Mouse (Mus musculus) thymus, adult 2 months (tissue): ENCODE data around the gene Ncl.

Experiments used
- CTCF ChIP-seq: fragments of 200-500 bp; IDR thresholded peaks from 2 replicates; pipeline ENCODE4 v1.5.1; 2012; ENCODE audit warnings: mild to moderate bottlenecking, control low read depth, low read length, moderate library complexity, borderline replicate concordance; ENCODE audit not compliant: control insufficient read depth, poor library complexity, insufficient read depth; ENCODE audit errors: extremely low read depth
- POLR2A ChIP-seq: fragments of 200-500 bp; IDR thresholded peaks from 2 replicates; pipeline ENCODE4 v1.6.1; 2012; ENCODE audit warnings: mild to moderate bottlenecking, low read length, control low read depth, moderate library complexity; ENCODE audit not compliant: control insufficient read depth, poor library complexity, insufficient read depth; ENCODE audit errors: extremely low read depth

DNA sequence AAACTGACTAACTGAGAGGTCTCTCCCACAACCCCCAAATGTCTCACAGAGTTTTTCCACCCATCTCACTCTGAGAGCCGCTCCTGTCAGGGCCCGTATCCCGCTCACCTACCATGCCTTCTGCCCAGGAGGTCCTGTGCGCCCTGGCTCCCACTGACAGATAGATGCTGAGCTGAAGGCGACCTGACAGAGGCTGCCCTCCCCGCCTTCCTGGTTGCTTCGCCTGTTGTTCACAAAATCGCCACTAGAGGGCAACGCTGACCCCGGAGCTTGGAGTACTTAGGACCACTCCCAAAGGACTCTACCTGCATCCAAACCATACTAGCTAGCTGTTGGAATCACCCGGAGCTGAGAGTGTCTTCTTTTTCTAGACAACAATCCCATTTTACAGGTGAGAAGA, 30.0 kb upstream of the Ncl start:
- peak; percentile 86 for TF ChIP-seq CTCF
- no peak for TF ChIP-seq POLR2A
